Mouse (Mus musculus) kidney, embryonic 16.5 days (tissue): ENCODE measurements at regions not wholly inside any gene's neighbourhood (a gene's known extent, or its start where the extent isn't known, plus 50 kb on each side); places are given as distances from the start of the nearest gene placed in this dataset.

Experiments used
- ATAC-seq: fragments of 200-750 bp; cut with Nextera tagmentation; 2 replicates; pipeline ENCODE4 v1.8.0; 2017; ENCODE audit warnings: moderate TSS enrichment; ENCODE audit not compliant: low FRiP score, low TSS enrichment
- H3K27ac ChIP-seq: fragments of 300-500 bp; sonication (generic); 2 replicates; pipeline ENCODE4 v1.5.1; 2014; ENCODE audit warnings: low read length
- H3K27me3 ChIP-seq: fragments of 300-500 bp; sonication (generic); 2 replicates; pipeline ENCODE4 v1.6.1; 2014; ENCODE audit warnings: low read length, control low read depth, mixed read lengths; ENCODE audit not compliant: insufficient read depth
- H3K36me3 ChIP-seq: fragments of 300-500 bp; sonication (generic); 2 replicates; pipeline ENCODE4 v1.6.1; 2014; ENCODE audit warnings: low read length, control low read depth, mixed read lengths; ENCODE audit not compliant: insufficient read depth
- H3K4me1 ChIP-seq: fragments of 300-500 bp; sonication (generic); 2 replicates; pipeline ENCODE4 v1.6.1; 2014; ENCODE audit warnings: low read length, control low read depth, mixed read lengths; ENCODE audit not compliant: insufficient read depth
- H3K4me2 ChIP-seq: fragments of 300-500 bp; sonication (generic); replicated peaks from 2 replicates; pipeline ENCODE4 v1.6.1; 2014; ENCODE audit warnings: low read depth, low read length
- H3K4me3 ChIP-seq: fragments of 300-500 bp; sonication (generic); 2 replicates; pipeline ENCODE4 v1.5.1; 2014; ENCODE audit warnings: mild to moderate bottlenecking, low read length
- H3K9ac ChIP-seq: fragments of 300-500 bp; sonication (generic); replicated peaks from 2 replicates; pipeline ENCODE4 v1.6.1; 2014; ENCODE audit warnings: low read length
- H3K9me3 ChIP-seq: fragments of 300-500 bp; sonication (generic); 2 replicates; pipeline ENCODE4 v1.6.1; 2016; ENCODE audit warnings: low read length, control low read depth
- WGBS: fragments of 180-500 bp; shearing (Covaris S2); extraction: QIAGEN DNeasy Blood & Tissue Kit; methylation state at CpG from one replicate; pipeline ENCODE4 v1.1.7; 2014; 5-methylcytosine and 5-hydroxymethylcytosine counted together

DNA sequence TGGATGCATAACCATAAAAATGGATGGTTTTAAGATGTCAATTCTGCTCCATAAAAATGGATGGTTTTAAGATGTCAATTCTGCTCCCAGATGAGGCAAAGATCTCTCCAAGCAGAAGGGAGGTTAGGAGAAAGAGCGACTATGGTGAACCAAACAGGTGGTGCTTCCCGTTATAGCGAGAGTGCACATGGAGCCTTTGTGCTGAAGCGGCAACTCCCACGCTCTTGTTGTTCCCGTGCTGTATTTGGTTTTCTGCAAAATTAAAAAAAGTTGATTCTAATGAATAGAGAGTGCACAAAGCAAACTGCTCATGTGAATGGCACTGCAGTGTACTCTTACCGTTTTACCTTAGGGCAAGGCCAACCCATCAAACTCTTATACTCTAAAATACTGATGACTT is 497.5 kb upstream of the Nbea start:
- Histone ChIP-seq H3K27ac (no peak overlapping the region), H3K27me3 (no peaks in the 10 kb centered on the region), H3K4me1 (no peaks in the 10 kb centered on the region), H3K9me3 (no peaks in the 10 kb centered on the region), H3K4me3 (no peak overlapping the region), H3K4me2 (no peak overlapping the region), H3K9ac (no peak overlapping the region), H3K36me3 (no peaks in the 10 kb centered on the region)
- WGBS, result 90% methylated on average over 7 of the region's 7 CpGs
- no peak for ATAC-seq

DNA sequence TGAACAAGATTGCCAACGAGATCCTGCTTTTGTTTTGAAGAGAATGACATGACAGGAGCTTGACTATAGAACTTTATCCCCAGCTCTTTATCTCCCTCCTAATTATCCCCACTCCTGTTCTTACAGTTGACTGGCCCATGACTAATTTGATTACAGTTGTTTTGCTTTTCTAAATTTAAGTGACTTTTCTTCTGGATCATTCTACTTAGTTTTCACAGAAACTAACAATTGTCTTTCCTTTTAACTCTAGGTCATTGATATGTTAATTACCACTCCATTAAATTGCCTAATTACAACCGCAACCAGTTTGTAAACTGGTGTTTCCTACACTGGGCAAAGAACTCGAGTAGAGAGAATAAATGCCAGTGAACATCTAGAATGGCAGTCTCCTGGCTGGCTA is 485.3 kb upstream of the Nbea start:
- Histone ChIP-seq H3K9me3 (no peaks in the 10 kb centered on the region), H3K27ac (no peak overlapping the region), H3K27me3 (no peaks in the 10 kb centered on the region), H3K4me2 (no peak overlapping the region), H3K9ac (no peak overlapping the region), H3K4me1 (no peaks in the 10 kb centered on the region), H3K36me3 (no peaks in the 10 kb centered on the region), H3K4me3 (no peak overlapping the region)
- no peak for ATAC-seq
- 37% methylated on average over 3 of the region's 3 CpGs for WGBS

DNA sequence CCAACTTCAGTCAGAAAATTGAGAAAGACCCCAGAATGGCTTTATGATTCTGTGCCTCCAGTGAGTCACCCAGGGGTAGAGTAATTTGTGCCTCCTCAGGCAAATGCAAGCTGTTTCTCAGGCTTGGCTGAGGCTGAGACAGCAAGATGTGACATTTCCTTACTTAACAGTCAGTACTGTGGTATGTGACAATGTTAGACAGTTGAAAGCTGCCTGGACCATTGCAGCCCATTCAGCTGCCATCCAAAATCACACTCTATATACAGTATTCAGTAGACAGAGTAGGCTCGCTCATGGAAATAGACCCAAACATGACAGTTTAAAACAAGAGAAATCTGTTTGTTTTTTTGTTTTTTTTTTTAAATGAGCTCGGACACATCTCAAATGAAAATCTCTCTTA is 477.1 kb upstream of the Nbea start:
- H3K27me3 ChIP-seq, result no peaks in the 10 kb centered on the region

DNA sequence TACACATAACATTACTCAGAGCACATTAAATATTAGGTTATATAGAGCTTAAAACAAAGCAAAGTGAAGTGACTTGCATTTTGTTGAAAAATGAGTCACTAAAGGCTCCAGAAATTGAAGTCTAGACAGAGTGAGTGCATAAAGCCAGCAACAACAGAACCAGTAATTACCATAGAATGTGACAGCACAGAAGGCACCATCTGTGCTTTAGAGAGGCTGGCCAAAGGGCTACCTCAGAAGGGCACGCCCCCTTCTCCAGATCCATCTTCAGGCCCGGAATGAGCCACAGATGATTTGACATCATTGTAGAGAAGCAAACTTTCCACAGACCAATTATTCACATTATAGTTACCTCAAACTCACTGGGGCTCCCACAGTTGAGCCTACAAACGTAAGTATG is 463.8 kb upstream of the Nbea start:
- Histone ChIP-seq H3K9ac (no peak overlapping the region), H3K4me2 (no peak overlapping the region), H3K36me3 (no peaks in the 10 kb centered on the region), H3K27ac (no peak overlapping the region), H3K4me3 (no peak overlapping the region), H3K27me3 (no peaks in the 10 kb centered on the region), H3K4me1 (no peaks in the 10 kb centered on the region), H3K9me3 (no peaks in the 10 kb centered on the region)
- 85% methylated on average over 3 of the region's 3 CpGs for WGBS
- no peak for ATAC-seq

More for the DNA sequence above, 477.1 kb upstream of the Nbea start:
- no peak overlapping the region for H3K4me2 ChIP-seq
- no peaks in the 10 kb centered on the region for H3K4me1 ChIP-seq
- H3K4me3 ChIP-seq, result no peak overlapping the region
- WGBS, result 85% methylated on average over 2 of the region's 2 CpGs
- no peaks in the 10 kb centered on the region for H3K36me3 ChIP-seq
- ATAC-seq, result no peak
- H3K9me3 ChIP-seq, result no peaks in the 10 kb centered on the region
- no peak overlapping the region for H3K27ac ChIP-seq
- no peak overlapping the region for H3K9ac ChIP-seq
